In the genomic region with DNA sequence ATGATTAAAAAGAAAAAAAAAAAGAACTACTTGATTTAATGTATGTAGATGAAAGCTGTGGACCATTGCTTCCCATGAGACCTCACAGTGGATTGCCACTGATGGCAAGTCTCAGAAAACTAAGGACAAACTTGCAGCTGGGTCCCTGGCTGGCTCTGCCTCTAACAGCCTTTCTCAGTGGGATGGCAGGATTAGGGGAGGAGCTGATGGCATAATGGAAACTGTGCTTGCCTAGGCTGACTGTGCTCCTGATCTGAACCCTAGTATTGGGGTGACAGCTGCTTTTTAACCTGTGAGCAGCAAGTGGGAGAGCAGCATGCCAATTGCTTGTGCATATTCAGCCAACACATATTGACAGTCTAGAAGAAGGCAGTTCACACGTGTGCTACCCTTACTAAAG, we compare ENCODE assay signal across 16 mouse cellular contexts.
DNase-seq lines count a peak whose midpoint lies in the region; ATAC-seq and TF ChIP-seq lines count a peak whose summit lies in the region.
"Had no signal": no experiment of that assay in that cellular context is flagged by ENCODE, and none has a peak within 500 bp of the region (broad histone marks: within the 10 kb centered on the region; RNA-seq: fewer than 3 reads in every experiment).

No protein-coding gene starts in this region.

- ATAC-seq in neural tube, embryonic 11.5 days (ENCODE audit: insufficient read depth, low FRiP score, low TSS enrichment), result peak; percentile 31; the same call in 1 of the 2 replicates
- ATAC-seq in hindbrain, embryonic 14.5 days (ENCODE audit: low FRiP score), result peak; percentile 64; the same call in 1 of the 2 replicates
- ATAC-seq in midbrain, postnatal 0 days (ENCODE audit: low FRiP score), result no peak

- peak; percentile 19 to 32 for DNase-seq in cerebellum, postnatal 14 days
- no peak for DNase-seq in cerebellum, adult 2 months
- peak; percentile 21 for DNase-seq in neural tube, embryonic 11.5 days (ENCODE audit: low spot score)
- no peak for DNase-seq in neural tube, embryonic 10.5 days (ENCODE audit: extremely low spot score, low spot score)
- no peak for DNase-seq in hindbrain, embryonic 14.5 days (ENCODE audit: low spot score)
- DNase-seq in midbrain, postnatal 0 days (ENCODE audit: low spot score), result peak; percentile 73
- no peak for DNase-seq in heart, adult 9 months (ENCODE audit: low spot score in 2 of 2)
- DNase-seq in lung, adult 18-20 months, result no peak
- DNase-seq: cerebellum, adult 11-12 months; heart, adult 2 months; heart, postnatal 14 days; kidney, adult 11 months; kidney, postnatal 10 days; lung, adult 2 months; thymus, postnatal 4 days had no signal

- no peak overlapping the region for H3K4me3 ChIP-seq in cerebellum, adult 2 months (replicated peaks; ENCODE audit: insufficient read depth, low read depth, low read length)
- no peak overlapping the region for H3K4me3 ChIP-seq in neural tube, embryonic 11.5 days (ENCODE audit: low read depth, low read length)
- no peak overlapping the region for H3K4me3 ChIP-seq in hindbrain, embryonic 14.5 days (replicated peaks; ENCODE audit: low read length)
- no peak overlapping the region for H3K4me3 ChIP-seq in midbrain, postnatal 0 days (ENCODE audit: low read depth, low read length)
- H3K4me3 ChIP-seq: heart, adult 2 months; myocyte had no signal

- H3K9me3 ChIP-seq in neural tube, embryonic 11.5 days (ENCODE audit: control insufficient read depth, low read length), result no peaks in the 10 kb centered on the region
- H3K9me3 ChIP-seq in hindbrain, embryonic 14.5 days (ENCODE audit: control insufficient read depth, low read length), result no peaks in the 10 kb centered on the region
- H3K9me3 ChIP-seq in midbrain, postnatal 0 days (ENCODE audit: low read length), result no peaks in the 10 kb centered on the region

- no peaks in the 10 kb centered on the region for H3K36me3 ChIP-seq in neural tube, embryonic 11.5 days (ENCODE audit: control insufficient read depth, insufficient read depth, low read length)
- no peaks in the 10 kb centered on the region for H3K36me3 ChIP-seq in hindbrain, embryonic 14.5 days (replicated peaks; ENCODE audit: control insufficient read depth, insufficient read depth)
- H3K36me3 ChIP-seq in midbrain, postnatal 0 days (ENCODE audit: insufficient read depth, low read length), result no peaks in the 10 kb centered on the region

- no peak for TF ChIP-seq CTCF in cerebellum, adult 2 months (IDR thresholded peaks at IDR 0.05; ENCODE audit: borderline replicate concordance, insufficient read depth, low read depth, low read length)
- TF ChIP-seq CTCF in midbrain, postnatal 0 days (IDR thresholded peaks at IDR 0.05), result no peak

- H3K27me3 ChIP-seq in cerebellum, adult 2 months (ENCODE audit: control insufficient read depth, insufficient read depth, low read length), result no peaks in the 10 kb centered on the region
- H3K27me3 ChIP-seq in neural tube, embryonic 11.5 days (ENCODE audit: control insufficient read depth, insufficient read depth, low read length), result no peaks in the 10 kb centered on the region
- no peaks in the 10 kb centered on the region for H3K27me3 ChIP-seq in hindbrain, embryonic 14.5 days (ENCODE audit: control insufficient read depth, insufficient read depth, low read length)
- H3K27me3 ChIP-seq in midbrain, postnatal 0 days (ENCODE audit: insufficient read depth, low read length), result no peaks in the 10 kb centered on the region

- TF ChIP-seq POLR2A in cerebellum, adult 2 months (IDR thresholded peaks at IDR 0.05; ENCODE audit: borderline replicate concordance, insufficient read depth, low read length), result no peak

- H3K27ac ChIP-seq in cerebellum, adult 2 months (ENCODE audit: insufficient read depth, low read length), result no peak overlapping the region
- no peak overlapping the region for H3K27ac ChIP-seq in neural tube, embryonic 11.5 days (ENCODE audit: low read depth, low read length)
- peak overlapping the region; percentile 20; the same call in 1 of the 2 replicates for H3K27ac ChIP-seq in hindbrain, embryonic 14.5 days
- no peak overlapping the region for H3K27ac ChIP-seq in midbrain, postnatal 0 days (ENCODE audit: low read depth, low read length)
- H3K27ac ChIP-seq: heart, adult 2 months had no signal

- H3K9ac ChIP-seq in neural tube, embryonic 11.5 days (ENCODE audit: low read length), result no peak overlapping the region
- no peak overlapping the region for H3K9ac ChIP-seq in hindbrain, embryonic 14.5 days
- no peak overlapping the region for H3K9ac ChIP-seq in midbrain, postnatal 0 days (replicated peaks; ENCODE audit: low read length, poor library complexity, severe bottlenecking)

- WGBS in cerebellum, adult 2 months, result 14% methylated on average over 1 of the region's 1 CpGs
- WGBS in neural tube, embryonic 11.5 days, result 31% methylated on average over 1 of the region's 1 CpGs
- 23% methylated on average over 1 of the region's 1 CpGs for WGBS in hindbrain, embryonic 14.5 days
- WGBS in midbrain, postnatal 0 days, result 35% methylated on average over 1 of the region's 1 CpGs

- no peaks in the 10 kb centered on the region for H3K4me1 ChIP-seq in cerebellum, adult 2 months (ENCODE audit: control insufficient read depth, insufficient read depth, low read length)
- H3K4me1 ChIP-seq in neural tube, embryonic 11.5 days (ENCODE audit: control insufficient read depth, insufficient read depth, low read length), result no peaks in the 10 kb centered on the region
- no peaks in the 10 kb centered on the region for H3K4me1 ChIP-seq in hindbrain, embryonic 14.5 days (replicated peaks; ENCODE audit: control insufficient read depth, insufficient read depth, low read length)
- H3K4me1 ChIP-seq in midbrain, postnatal 0 days (ENCODE audit: insufficient read depth, low read length), result no peaks in the 10 kb centered on the region

- no peak overlapping the region for H3K4me2 ChIP-seq in neural tube, embryonic 11.5 days (ENCODE audit: low read depth)
- no peak overlapping the region for H3K4me2 ChIP-seq in hindbrain, embryonic 14.5 days (replicated peaks)
- H3K4me2 ChIP-seq in midbrain, postnatal 0 days (ENCODE audit: low read depth, low read length, poor library complexity, severe bottlenecking), result no peak overlapping the region

Comparison
In these comparisons a context has a peak if more than half of its experiments do, and no peak if none do; other contexts are left out.
1. DNase-seq: peak in cerebellum, postnatal 14 days (2 of 2), neural tube, embryonic 11.5 days (single experiment) and midbrain, postnatal 0 days (single experiment); none in cerebellum, adult 2 months (0 of 2), neural tube, embryonic 10.5 days (single experiment), hindbrain, embryonic 14.5 days (single experiment), heart, adult 9 months (0 of 2) and lung, adult 18-20 months (0 of 2).